20 mouse cellular contexts compared by ENCODE assay signal in genomic region chr1:173981038-173981437, GRCm38 (mm10). TPM values are rescaled to one million over a fixed set of nuclear protein-coding genes. Genes with fewer than 3 reads are reported as not detected.
A peak's percentile ranks its signal among the peaks of the same experiment; 100 is the strongest.
DNase-seq lines count a peak whose midpoint lies in the region; ATAC-seq and TF ChIP-seq lines count a peak whose summit lies in the region.
"Not testable (repeated sequence)": the region's sequence is repeated elsewhere in the genome, so short reads cannot be mapped to it uniquely, and the experiment has no call there.
"Had no signal": no experiment of that assay in that cellular context is flagged by ENCODE, and none has a peak within 500 bp of the region (broad histone marks: within the 10 kb centered on the region; RNA-seq: fewer than 3 reads in every experiment).

No protein-coding gene starts in this region.

- TF ChIP-seq POLR2A in myocyte (IDR thresholded peaks at IDR 0.05; ENCODE audit: insufficient read length, low read depth), result not testable (repeated sequence)

- not testable (repeated sequence) for H3K36me3 ChIP-seq in embryonic facial prominence, embryonic 14.5 days (ENCODE audit: control insufficient read depth, insufficient read depth, low read length); heart, embryonic 12.5 days; lung, embryonic 14.5 days (ENCODE audit: insufficient read depth); myocyte (ENCODE audit: control insufficient read depth, insufficient read depth); splenic B cell, adult 2 months (ENCODE audit: control insufficient read depth, insufficient read depth, low read length, poor library complexity, severe bottlenecking)

- ATAC-seq in embryonic facial prominence, embryonic 14.5 days (ENCODE audit: low read depth), result not testable (repeated sequence)
- ATAC-seq in heart, embryonic 12.5 days (ENCODE audit: insufficient number of reproducible peaks, low FRiP score), result peak; percentile 72; the same call in 1 of the 2 replicates
- ATAC-seq in lung, embryonic 14.5 days (ENCODE audit: insufficient read depth), result peak; percentile 49; the same call in 1 of the 2 replicates

- H3K9me3 ChIP-seq in embryonic facial prominence, embryonic 14.5 days (ENCODE audit: control insufficient read depth, low read length); heart, embryonic 12.5 days (replicated peaks); lung, embryonic 14.5 days (ENCODE audit: low read depth, low read length): not testable (repeated sequence)

- not testable (repeated sequence) for H3K4me2 ChIP-seq in embryonic facial prominence, embryonic 14.5 days (ENCODE audit: low read depth, low read length); heart, embryonic 12.5 days; lung, embryonic 14.5 days; myocyte (ENCODE audit: low read depth)

- H3K4me1 ChIP-seq in embryonic facial prominence, embryonic 14.5 days (ENCODE audit: control insufficient read depth, insufficient read depth, low read length); heart, embryonic 12.5 days (replicated peaks); lung, embryonic 14.5 days (ENCODE audit: insufficient read depth): not testable (repeated sequence)

- peak; percentile 82 for DNase-seq in ES-CJ7 (ENCODE audit: low read depth, low spot score)
- peak; percentile 10 for DNase-seq in adipocyte (ENCODE audit: low spot score)
- DNase-seq in embryonic facial prominence, embryonic 14.5 days (ENCODE audit: low spot score), result peak; percentile 3
- peak; percentile 8 for DNase-seq in lung, embryonic 14.5 days
- peak; percentile 12 for DNase-seq in splenic B cell, adult 2 months (ENCODE audit: low read depth, low spot score)

- not testable (repeated sequence) for TF ChIP-seq CTCF in lung, embryonic 14.5 days (IDR thresholded peaks at IDR 0.05; ENCODE audit: low read depth)

- not testable (repeated sequence) for H3K27me3 ChIP-seq in embryonic facial prominence, embryonic 14.5 days (replicated peaks; ENCODE audit: control insufficient read depth, insufficient read depth, low read length); heart, embryonic 12.5 days (replicated peaks); lung, embryonic 14.5 days (ENCODE audit: insufficient read depth, low read length); myocyte (ENCODE audit: control insufficient read depth, insufficient read depth, insufficient read length); splenic B cell, adult 2 months (ENCODE audit: control insufficient read depth, insufficient read depth, low read length, poor library complexity, severe bottlenecking)

- WGBS in embryonic facial prominence, embryonic 14.5 days, result 49% methylated on average over 3 of the region's 3 CpGs
- WGBS in heart, embryonic 12.5 days, result 5% methylated on average over 3 of the region's 3 CpGs
- WGBS in lung, embryonic 14.5 days, result 12% methylated on average over 3 of the region's 3 CpGs

- H3K79me2 ChIP-seq in myocyte (ENCODE audit: control insufficient read depth, insufficient read depth), result not testable (repeated sequence)

- H3K4me3 ChIP-seq in embryonic facial prominence, embryonic 14.5 days (ENCODE audit: low read depth, low read length); heart, embryonic 12.5 days; lung, embryonic 14.5 days (ENCODE audit: low read depth, low read length); myocyte: not testable (repeated sequence)

- not testable (repeated sequence) for H3K9ac ChIP-seq in embryonic facial prominence, embryonic 14.5 days (ENCODE audit: low read depth, low read length); heart, embryonic 12.5 days; lung, embryonic 14.5 days

- not testable (repeated sequence) for H3K27ac ChIP-seq in embryonic facial prominence, embryonic 14.5 days (replicated peaks; ENCODE audit: low read depth, low read length); heart, embryonic 12.5 days (ENCODE audit: poor library complexity, severe bottlenecking); lung, embryonic 14.5 days (ENCODE audit: low read depth)

- not testable (repeated sequence) for H3ac ChIP-seq in myocyte (ENCODE audit: control insufficient read depth, insufficient read length)

TF ChIP-seq in myocyte, 11 proteins besides CTCF, POLR2A, EP300 and RAD21:
- TF ChIP-seq TCF12 (IDR thresholded peaks at IDR 0.05; ENCODE audit: insufficient read depth, poor library complexity, severe bottlenecking) (peak; percentile 31), MYOG (IDR thresholded peaks at IDR 0.05; ENCODE audit: control insufficient read depth in 1 of 3, insufficient read depth in 1 of 3, insufficient read length in 2 of 3, low read depth in 2 of 3) (peak in 2 of 3 experiments; percentile 20 to 68), TCF3 (IDR thresholded peaks at IDR 0.05; ENCODE audit: insufficient read length, low read depth) (peak; percentile 55), MYOD1 (IDR thresholded peaks at IDR 0.05; ENCODE audit: control insufficient read depth in 1 of 3, insufficient read length in 2 of 3, low read depth in 2 of 3) (peak in 2 of 3 experiments; percentile 13 to 61)

RNA-seq across cellular contexts. Expression of gene Ifi202b, which starts 1.5 kb away (rescaled TPM):
- 1.4 and 1.7 TPM in 2 replicates for polyA plus RNA-seq in embryonic facial prominence, embryonic 14.5 days (2014; fragmentation: Nextera tagmentation; extraction: Ambion mirVana)
- polyA plus RNA-seq in heart, embryonic 12.5 days (2016; fragmentation: Nextera tagmentation; extraction: Ambion mirVana), result not detected in 2 replicates
- not detected in 2 replicates for polyA plus RNA-seq in lung, embryonic 14.5 days (2014; fragmentation: Nextera tagmentation; extraction: Ambion mirVana)
- polyA plus RNA-seq in myocyte (2012; fragmentation: generic; extraction: Trizol), result 9.6 TPM
- polyA plus RNA-seq: activated CD4-positive, CD25-positive, alpha-beta regulatory T cell, adult 4 months; forebrain, embryonic 10.5 days; forebrain, embryonic 13.5 days; forebrain, embryonic 16.5 days; G1E; heart, adult 2 months; heart, embryonic 13.5 days; hindbrain, embryonic 10.5 days; hindbrain, embryonic 13.5 days; intestine, embryonic 15.5 days had no signal

RNA-seq across cellular contexts. Expression of gene Ifi203, which starts 38.6 kb away (rescaled TPM):
- 1.2 and 1.4 TPM in 2 replicates for polyA plus RNA-seq in embryonic facial prominence, embryonic 14.5 days (2014; fragmentation: Nextera tagmentation; extraction: Ambion mirVana)
- polyA plus RNA-seq in heart, embryonic 12.5 days (2016; fragmentation: Nextera tagmentation; extraction: Ambion mirVana), result 0.18 and 0.35 TPM in 2 replicates
- polyA plus RNA-seq in lung, embryonic 14.5 days (2014; fragmentation: Nextera tagmentation; extraction: Ambion mirVana), result 0.83 and 1.1 TPM in 2 replicates
- polyA plus RNA-seq in myocyte (2012; fragmentation: generic; extraction: Trizol), result 3.3 TPM
- polyA plus RNA-seq: G1E; hindbrain, embryonic 10.5 days had no signal

RNA-seq across cellular contexts. Expression of gene Mndal, which starts 38.7 kb away (rescaled TPM):
- 2.8 and 3.3 TPM in 2 replicates for polyA plus RNA-seq in embryonic facial prominence, embryonic 14.5 days (2014; fragmentation: Nextera tagmentation; extraction: Ambion mirVana)
- 3.3 and 4.1 TPM in 2 replicates for polyA plus RNA-seq in heart, embryonic 12.5 days (2016; fragmentation: Nextera tagmentation; extraction: Ambion mirVana)
- polyA plus RNA-seq in lung, embryonic 14.5 days (2014; fragmentation: Nextera tagmentation; extraction: Ambion mirVana), result 0.84 and 1.4 TPM in 2 replicates
- polyA plus RNA-seq in myocyte (2012; fragmentation: generic; extraction: Trizol), result 2.3 TPM
- polyA plus RNA-seq: forebrain, embryonic 10.5 days; G1E had no signal

RNA-seq across cellular contexts. Expression of gene Ifi205, which starts 50.6 kb away (rescaled TPM):
- 0.13 and 0.70 TPM in 2 replicates for polyA plus RNA-seq in embryonic facial prominence, embryonic 14.5 days (2014; fragmentation: Nextera tagmentation; extraction: Ambion mirVana)
- polyA plus RNA-seq in heart, embryonic 12.5 days (2016; fragmentation: Nextera tagmentation; extraction: Ambion mirVana), result 2.4 and 2.9 TPM in 2 replicates
- 0.26 and 0.30 TPM in 2 replicates for polyA plus RNA-seq in lung, embryonic 14.5 days (2014; fragmentation: Nextera tagmentation; extraction: Ambion mirVana)
- 0.04 TPM for polyA plus RNA-seq in myocyte (2012; fragmentation: generic; extraction: Trizol)
- polyA plus RNA-seq: activated CD4-positive, CD25-positive, alpha-beta regulatory T cell, adult 4 months; embryonic facial prominence, embryonic 13.5 days; forebrain, embryonic 10.5 days; forebrain, embryonic 13.5 days; forebrain, embryonic 16.5 days; G1E; hindbrain, embryonic 16.5 days had no signal

RNA-seq across cellular contexts. Expression of gene Olfr433, which starts 59.5 kb away (rescaled TPM):
- polyA plus RNA-seq in embryonic facial prominence, embryonic 14.5 days (2014; fragmentation: Nextera tagmentation; extraction: Ambion mirVana), result 0.17 and 0.18 TPM in 2 replicates
- 0.05 TPM in 1 of 2 replicates, not detected in the other for polyA plus RNA-seq in heart, embryonic 12.5 days (2016; fragmentation: Nextera tagmentation; extraction: Ambion mirVana)
- 0.07 TPM in 1 of 2 replicates, not detected in the other for polyA plus RNA-seq in lung, embryonic 14.5 days (2014; fragmentation: Nextera tagmentation; extraction: Ambion mirVana)
- not detected for polyA plus RNA-seq in myocyte (2012; fragmentation: generic; extraction: Trizol)
- polyA plus RNA-seq: forebrain, embryonic 10.5 days; forebrain, embryonic 13.5 days; forebrain, embryonic 16.5 days; G1E; heart, embryonic 13.5 days; hindbrain, embryonic 10.5 days; hindbrain, embryonic 13.5 days; hindbrain, embryonic 16.5 days; intestine, embryonic 15.5 days; Patski had no signal

Comparison
In these comparisons a context has a peak if more than half of its experiments do, and no peak if none do; other contexts are left out.
1. DNase-seq: peak in every context shown above with its lines; median percentile 82 in ES-CJ7; 12 in splenic B cell, adult 2 months; 10 in adipocyte; 8 in lung, embryonic 14.5 days; 3 in embryonic facial prominence, embryonic 14.5 days.